Mouse (Mus musculus) heart, postnatal 0 days (tissue): Measurements from ENCODE around the gene Fank1. TPM values are rescaled to one million over a fixed set of nuclear protein-coding genes. Genes with fewer than 3 reads are reported as not detected.

Source experiments
- ATAC-seq: fragments of 200-750 bp; cut with Nextera tagmentation; 2 replicates; pipeline ENCODE4 v1.8.0; 2017; ENCODE audit warnings: low read depth, moderate number of reproducible peaks, moderate library complexity; ENCODE audit not compliant: insufficient read depth
- DNase-seq: peaks from one replicate; pipeline ENCODE4 v3.0.0-alpha.2; 2016; ENCODE audit warnings: low spot score
- H3K27ac ChIP-seq: fragments of 300-500 bp; sonication (generic); 2 replicates; pipeline ENCODE4 v1.5.1; 2014; ENCODE audit warnings: low read depth, mild to moderate bottlenecking
- H3K27me3 ChIP-seq: fragments of 300-500 bp; sonication (generic); 2 replicates; pipeline ENCODE4 v1.6.1; 2014; ENCODE audit warnings: low read length, mixed read lengths; ENCODE audit not compliant: control insufficient read depth, insufficient read depth
- H3K36me3 ChIP-seq: fragments of 300-500 bp; sonication (generic); replicated peaks from 2 replicates; pipeline ENCODE4 v1.6.1; 2014; ENCODE audit warnings: low read length, mixed read lengths; ENCODE audit not compliant: control insufficient read depth, insufficient read depth
- H3K4me1 ChIP-seq: fragments of 300-500 bp; sonication (generic); 2 replicates; pipeline ENCODE4 v1.6.1; 2014; ENCODE audit warnings: antibody characterized with exemption; ENCODE audit not compliant: control insufficient read depth, insufficient read depth
- H3K4me2 ChIP-seq: fragments of 300-500 bp; sonication (generic); 2 replicates; pipeline ENCODE4 v1.6.1; 2014; ENCODE audit warnings: low read depth, mild to moderate bottlenecking, low read length, moderate library complexity
- H3K4me3 ChIP-seq: fragments of 300-500 bp; sonication (generic); 2 replicates; pipeline ENCODE4 v1.5.1; 2014; ENCODE audit warnings: low read depth, low read length
- H3K9ac ChIP-seq: fragments of 300-500 bp; sonication (generic); replicated peaks from 2 replicates; pipeline ENCODE4 v1.6.1; 2014; ENCODE audit warnings: low read depth, low read length, mixed read lengths
- H3K9me3 ChIP-seq: fragments of 300-500 bp; sonication (generic); replicated peaks from 2 replicates; pipeline ENCODE4 v1.6.1; 2016; ENCODE audit warnings: low read length; ENCODE audit not compliant: control insufficient read depth
- CTCF ChIP-seq: IDR thresholded peaks from 2 replicates; pipeline ENCODE4 v1.5.1; 2016; ENCODE audit warnings: antibody characterized with exemption, control low read depth, low read depth
- EP300 ChIP-seq: IDR thresholded peaks from 2 replicates; pipeline ENCODE4 v1.6.1; 2016; ENCODE audit warnings: antibody characterized with exemption, low read depth
- WGBS: fragments of 180-500 bp; shearing (Covaris S2); extraction: QIAGEN DNeasy Blood & Tissue Kit; methylation state at CpG from one replicate; pipeline ENCODE4 v1.1.7; 2014; 5-methylcytosine and 5-hydroxymethylcytosine counted together
- polyA plus RNA-seq: library from polyadenylated mRNA; unstranded; fragments of >200 nt; fragmentation: Nextera tagmentation; extraction: Ambion mirVana; gene quantifications from 2 replicates; pipeline ENCODE4 v1.2.1, GENCODE M21; 2015
- total RNA-seq: library from RNA; depleted of rRNA; stranded (reverse); fragments of >200 nt; gene quantifications from 2 replicates; pipeline ENCODE4 v1.2.3, GENCODE M21; 2014; ENCODE audit warnings: low replicate concordance; rRNA removed

The Fank1 gene
- total RNA-seq (not detected in 2 replicates), polyA plus RNA-seq (0.08 and 0.41 TPM in 2 replicates)

GRCm38 (mm10) chr7:133776626-133776996, at the start of gene Fank1:
TSS of gene Fank1 (plus strand) at chr7:133776861.
- Histone ChIP-seq H3K4me1 (peaks cover 22% of the 10 kb centered on the region; the same call in 1 of the 2 replicates), H3K27me3 (no peaks in the 10 kb centered on the region), H3K9ac (peak within 1 kb of the TSS; percentile 69), H3K9me3 (no peaks in the 10 kb centered on the region), H3K27ac (peak within 1 kb of the TSS; percentile 41; the same call in 1 of the 2 replicates), H3K4me2 (peak within 1 kb of the TSS; percentile 76), H3K36me3 (no peaks in the 10 kb centered on the region), H3K4me3 (peak within 1 kb of the TSS; percentile 74)
- DNase-seq (peak; percentile 89), ATAC-seq (peak; percentile 94)
- TF ChIP-seq EP300 = no peak
- no peak for TF ChIP-seq CTCF
- under 1% methylated on average over 28 of the region's 45 CpGs for WGBS

- peaks cover 37% of the 10 kb centered on the region for H3K36me3 ChIP-seq
- TF ChIP-seq CTCF = no peak
- TF ChIP-seq EP300 = no peak
- H3K9ac ChIP-seq = no peak overlapping the region
- no peak overlapping the region for H3K4me2 ChIP-seq
- 52% methylated on average over 6 of the region's 6 CpGs for WGBS
- H3K27ac ChIP-seq = peak overlapping the region; percentile 10; the same call in 1 of the 2 replicates
- H3K4me1 ChIP-seq = peaks cover 20% of the 10 kb centered on the region
- H3K4me3 ChIP-seq = no peak overlapping the region
- H3K9me3 ChIP-seq = no peaks in the 10 kb centered on the region
- ATAC-seq = no peak
- no peaks in the 10 kb centered on the region for H3K27me3 ChIP-seq
- peak; percentile 5 for DNase-seq
These were observed 49.6 kb upstream of the Fank1 start for GRCm38 (mm10) chr7:133727027-133727426.

- TF ChIP-seq EP300 (no peak), CTCF (no peak)
- Histone ChIP-seq H3K9ac (no peak overlapping the region), H3K36me3 (peaks cover 23% of the 10 kb centered on the region), H3K4me1 (peaks cover 27% of the 10 kb centered on the region), H3K27ac (no peak overlapping the region; the same call in 1 of the 2 replicates), H3K9me3 (no peaks in the 10 kb centered on the region), H3K27me3 (no peaks in the 10 kb centered on the region), H3K4me3 (no peak overlapping the region), H3K4me2 (no peak overlapping the region)
- ATAC-seq = no peak
- 75% methylated on average over 5 of the region's 5 CpGs for WGBS
- DNase-seq = peak; percentile 4
These were observed 47.3 kb upstream of the Fank1 start for GRCm38 (mm10) chr7:133729351-133729750.

- DNase-seq = peak; percentile 84
- peaks cover 27% of the 10 kb centered on the region for H3K4me1 ChIP-seq
- no peak overlapping the region for H3K9ac ChIP-seq
- TF ChIP-seq EP300 = peak; percentile 76; the same call in 1 of the 2 replicates
- no peak for TF ChIP-seq CTCF
- ATAC-seq = peak; percentile 76
- peak overlapping the region; percentile 91 for H3K27ac ChIP-seq
- WGBS = 34% methylated on average over 11 of the region's 11 CpGs
- no peak overlapping the region for H3K4me2 ChIP-seq
- H3K27me3 ChIP-seq = no peaks in the 10 kb centered on the region
- peaks cover 19% of the 10 kb centered on the region for H3K36me3 ChIP-seq
- no peak overlapping the region for H3K4me3 ChIP-seq
- H3K9me3 ChIP-seq = no peaks in the 10 kb centered on the region
These were observed 46.1 kb upstream of the Fank1 start for GRCm38 (mm10) chr7:133730324-133731191.

GRCm38 (mm10) chr7:133731971-133732645, 44.6 kb upstream of the Fank1 start:
- H3K27me3 ChIP-seq = no peaks in the 10 kb centered on the region
- ATAC-seq (no peak), DNase-seq (peak; percentile 8)
- H3K9ac ChIP-seq = no peak overlapping the region
- peaks cover 27% of the 10 kb centered on the region for H3K4me1 ChIP-seq
- 39% methylated on average over 4 of the region's 4 CpGs for WGBS
- H3K27ac ChIP-seq = peak overlapping the region; percentile 91
- H3K36me3 ChIP-seq = peaks cover 21% of the 10 kb centered on the region
- no peak for TF ChIP-seq EP300
- no peak for TF ChIP-seq CTCF
- no peaks in the 10 kb centered on the region for H3K9me3 ChIP-seq
- H3K4me2 ChIP-seq = no peak overlapping the region
- no peak overlapping the region for H3K4me3 ChIP-seq
